Comparison of ENCODE assay signal across 41 mouse cellular contexts in the genomic region with DNA sequence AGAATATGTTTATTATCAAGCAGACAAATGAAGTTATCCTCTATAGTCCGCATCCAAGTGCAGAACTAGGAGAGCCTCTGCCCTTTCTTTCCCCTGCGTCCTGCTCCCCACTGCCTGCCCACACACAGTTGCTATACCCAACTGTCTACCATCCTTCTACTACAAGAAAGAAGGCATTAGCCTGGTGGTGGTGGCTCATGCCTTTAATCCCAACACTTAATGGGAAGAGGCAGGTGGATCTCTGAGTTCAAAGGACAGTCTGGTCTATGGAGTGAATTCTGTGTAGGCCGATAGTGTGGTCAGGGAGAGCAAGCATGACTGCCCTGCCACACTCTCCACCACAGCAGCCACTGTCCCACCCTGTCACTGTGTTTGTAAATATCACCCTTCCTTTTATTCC. TPM values are rescaled to one million over a fixed set of nuclear protein-coding genes. Genes with fewer than 3 reads are reported as not detected.
"Had no signal": no experiment of that assay in that cellular context is flagged by ENCODE, and none has a peak within 500 bp of the region (broad histone marks: within the 10 kb centered on the region; RNA-seq: fewer than 3 reads in every experiment).

No protein-coding gene starts in this region.

- DNase-seq: left cerebral cortex, postnatal 4 days; liver; liver, embryonic 13.5 days; liver, postnatal 0 days; lung, adult 18-20 months; lung, adult 2 months; lung, embryonic 14.5 days; lung, postnatal 10 days; lung, postnatal 14 days; lung, postnatal 36 days; lung, postnatal 4 days; midbrain, embryonic 14.5 days had no signal

- H3K27me3 ChIP-seq: limb, embryonic 12.5 days; limb, embryonic 13.5 days; limb, embryonic 15.5 days; liver, embryonic 12.5 days; liver, embryonic 13.5 days; liver, embryonic 15.5 days; lung, embryonic 15.5 days; midbrain, embryonic 12.5 days; midbrain, embryonic 13.5 days; midbrain, embryonic 15.5 days had no signal

- H3K9me3 ChIP-seq: limb, embryonic 10.5 days; limb, embryonic 12.5 days; limb, embryonic 13.5 days; limb, embryonic 15.5 days; liver, embryonic 12.5 days; liver, embryonic 13.5 days; liver, embryonic 15.5 days; lung, embryonic 15.5 days; megakaryocyte, embryonic 14.5 days; midbrain, embryonic 10.5 days; midbrain, embryonic 12.5 days; midbrain, embryonic 13.5 days; midbrain, embryonic 15.5 days had no signal

- H3K27ac ChIP-seq: limb, embryonic 10.5 days; limb, embryonic 12.5 days; limb, embryonic 13.5 days; limb, embryonic 15.5 days; liver, embryonic 12.5 days; liver, embryonic 13.5 days; liver, embryonic 14.5 days; liver, embryonic 15.5 days; lung, embryonic 15.5 days; macrophage; midbrain, embryonic 10.5 days; midbrain, embryonic 12.5 days; midbrain, embryonic 13.5 days; midbrain, embryonic 15.5 days had no signal

- H3K4me2 ChIP-seq: limb, embryonic 12.5 days; limb, embryonic 13.5 days; limb, embryonic 15.5 days; liver, embryonic 11.5 days; liver, embryonic 12.5 days; liver, embryonic 13.5 days; liver, embryonic 15.5 days; lung, embryonic 14.5 days; lung, embryonic 15.5 days; midbrain, embryonic 11.5 days; midbrain, embryonic 12.5 days; midbrain, embryonic 13.5 days; midbrain, embryonic 15.5 days had no signal

- H3K36me3 ChIP-seq: limb, embryonic 10.5 days; liver, embryonic 12.5 days; liver, embryonic 13.5 days; liver, embryonic 15.5 days; lung, embryonic 15.5 days; midbrain, embryonic 10.5 days; midbrain, embryonic 12.5 days; midbrain, embryonic 13.5 days; midbrain, embryonic 15.5 days had no signal

- H3K4me1 ChIP-seq: limb, embryonic 10.5 days; limb, embryonic 12.5 days; limb, embryonic 13.5 days; limb, embryonic 15.5 days; liver, embryonic 12.5 days; liver, embryonic 13.5 days; liver, embryonic 15.5 days; lung, embryonic 15.5 days; midbrain, embryonic 15.5 days had no signal

- H3K4me3 ChIP-seq: limb, embryonic 10.5 days; limb, embryonic 12.5 days; limb, embryonic 13.5 days; limb, embryonic 15.5 days; liver, embryonic 12.5 days; liver, embryonic 13.5 days; liver, embryonic 15.5 days; lung, embryonic 15.5 days; megakaryocyte, embryonic 14.5 days; midbrain, embryonic 10.5 days; midbrain, embryonic 12.5 days; midbrain, embryonic 13.5 days; midbrain, embryonic 15.5 days had no signal

- ATAC-seq: liver, embryonic 12.5 days; liver, postnatal 0 days; lung, postnatal 0 days; midbrain, embryonic 13.5 days; midbrain, embryonic 15.5 days; midbrain, embryonic 16.5 days had no signal

RNA-seq across cellular contexts. Expression of a gene that starts 20.9 kb away (rescaled TPM):
- total RNA-seq: left cerebral cortex, adult 8-10 months; left cerebral cortex, postnatal 10 days; left cerebral cortex, postnatal 14 days; left cerebral cortex, postnatal 25 days; left cerebral cortex, postnatal 36 days; left cerebral cortex, postnatal 4 days; liver, adult 2 months; megakaryocyte progenitor cell, adult 5-6 weeks; megakaryocyte, adult 5-6 weeks; megakaryocyte-erythroid progenitor cell, adult 5-6 weeks; monocyte, adult 5-6 weeks had no signal
- polyA plus RNA-seq: liver, adult 2 months; liver, postnatal 0 days; lung, embryonic 14.5 days; lung, postnatal 0 days; macrophage; midbrain, embryonic 11.5 days; midbrain, embryonic 13.5 days; midbrain, embryonic 14.5 days; midbrain, postnatal 0 days had no signal
